Mouse (Mus musculus): ENCODE measurements around the gene Tet2.

GRCm38 (mm10) chr3:133526119-133526723 lies 18.7 kb downstream of the Tet2 start:
- TF ChIP-seq GATA1 (IDR thresholded peaks at IDR 0.05; ENCODE audit: borderline replicate concordance, low read length) (no peak), FLI1 (IDR thresholded peaks at IDR 0.05; ENCODE audit: low read length) (no peak)

Data from megakaryocyte, embryonic 14.5 days (primary cell).